Mouse (Mus musculus) skeletal muscle tissue, adult 2 months (tissue): ENCODE results near the gene Hpgd.
"Not testable (repeated sequence)": the region's sequence is repeated elsewhere in the genome, so short reads cannot be mapped to it uniquely, and the experiment has no call there.

Experiments used
- DNase-seq: peaks from one replicate; pipeline ENCODE4 v3.0.0-alpha.2; 2012; ENCODE audit warnings: low read depth, low spot score

Gene Hpgd

GRCm38 (mm10) chr8:56294373-56294877 lies at the start of gene Hpgd:
Gene Hpgd (plus strand): TSS chr8:56294585.
- DNase-seq: peak; percentile 28

- not testable (repeated sequence) for DNase-seq
These were observed 42.7 kb upstream of the Hpgd start for GRCm38 (mm10) chr8:56251728-56252127.

- DNase-seq: no peak
These were observed 42.1 kb upstream of the Hpgd start for GRCm38 (mm10) chr8:56252314-56252713.

DNA sequence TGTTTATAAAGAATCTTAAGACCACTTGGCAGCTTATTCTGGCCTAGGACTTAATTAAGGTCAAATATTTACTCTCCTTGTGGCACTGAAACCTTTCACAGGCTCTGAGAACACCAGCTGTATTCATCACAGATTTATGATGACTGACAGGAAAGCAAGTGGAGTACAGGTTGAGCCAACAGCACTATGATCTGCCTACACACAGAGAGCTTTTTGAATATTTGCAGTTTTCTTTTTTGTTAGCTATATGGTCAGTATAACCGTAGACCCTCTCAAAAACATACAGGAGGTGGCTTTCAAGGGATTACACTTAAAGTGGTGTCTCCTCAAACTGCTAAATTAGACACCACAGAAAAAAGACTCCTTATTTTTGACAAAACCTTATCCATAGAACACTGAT lies 33.2 kb upstream of the Hpgd start:
- no peak for DNase-seq

DNA sequence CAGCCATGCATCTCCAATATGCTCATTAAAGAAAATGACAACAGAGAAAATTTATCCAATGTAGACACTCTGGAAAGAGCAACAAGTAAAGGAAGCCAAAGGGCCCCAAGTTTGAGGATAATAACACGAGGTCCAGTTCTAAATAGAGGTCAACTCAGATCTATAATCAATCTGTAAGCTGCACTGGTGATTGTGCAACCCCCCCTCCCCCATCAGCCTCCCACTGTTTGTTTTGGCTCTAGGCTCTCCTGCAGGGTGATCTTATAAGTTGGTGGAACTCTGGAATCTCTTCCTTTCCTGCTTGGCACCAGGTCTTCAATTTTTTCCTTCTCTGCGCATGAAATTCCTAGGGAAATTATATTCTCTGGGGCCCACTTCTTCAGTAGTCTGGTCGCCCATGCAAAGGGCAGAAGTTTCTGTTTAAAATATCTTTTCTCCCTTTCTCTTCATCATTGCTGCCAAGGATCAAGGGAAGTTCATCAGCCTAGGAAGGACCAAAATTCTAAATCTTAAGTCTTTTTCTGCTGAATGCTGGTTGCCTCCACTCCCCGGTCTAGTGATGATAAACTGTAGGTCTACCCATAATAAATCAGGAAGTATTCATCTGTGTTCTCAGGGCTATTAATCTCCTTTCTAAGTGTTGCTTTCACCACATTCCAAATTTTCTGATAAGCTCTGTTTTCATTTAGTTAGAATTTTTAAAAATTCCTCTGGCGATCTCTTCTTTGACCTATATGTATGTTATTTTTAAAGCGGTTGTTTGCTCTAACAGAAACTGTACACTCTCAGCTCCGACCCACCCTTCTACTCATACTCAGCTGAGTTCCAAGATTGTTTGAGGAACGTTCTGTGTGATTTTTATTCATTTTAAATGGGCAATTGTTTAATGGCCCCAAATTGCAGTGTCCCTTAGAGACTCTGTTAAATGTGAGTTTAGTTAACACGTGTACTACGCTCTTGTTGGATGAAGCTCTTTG lies 24.4 kb upstream of the Hpgd start:
- no peak for DNase-seq

DNA sequence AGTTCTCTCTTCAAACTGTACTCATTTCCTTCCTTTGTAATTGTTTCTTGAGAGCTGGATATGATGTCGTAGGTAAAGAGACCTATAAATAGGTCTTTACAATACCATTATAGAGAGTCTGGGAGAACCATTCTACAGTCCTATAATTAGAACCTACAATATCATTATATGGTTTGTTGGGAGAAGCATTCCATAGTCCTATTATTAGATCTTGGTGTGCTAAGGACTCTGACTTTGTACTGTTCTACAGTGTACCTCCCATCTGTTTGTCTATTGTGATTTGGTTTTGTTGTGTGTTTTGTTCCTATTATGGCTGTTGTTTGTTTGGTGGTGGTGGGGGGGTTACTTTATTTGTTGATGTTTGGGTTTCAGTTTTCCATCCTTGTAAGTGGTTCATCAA lies 21.5 kb upstream of the Hpgd start:
- no peak for DNase-seq

- no peak for DNase-seq
These were observed 19.1 kb upstream of the Hpgd start for GRCm38 (mm10) chr8:56275316-56275715.

DNA sequence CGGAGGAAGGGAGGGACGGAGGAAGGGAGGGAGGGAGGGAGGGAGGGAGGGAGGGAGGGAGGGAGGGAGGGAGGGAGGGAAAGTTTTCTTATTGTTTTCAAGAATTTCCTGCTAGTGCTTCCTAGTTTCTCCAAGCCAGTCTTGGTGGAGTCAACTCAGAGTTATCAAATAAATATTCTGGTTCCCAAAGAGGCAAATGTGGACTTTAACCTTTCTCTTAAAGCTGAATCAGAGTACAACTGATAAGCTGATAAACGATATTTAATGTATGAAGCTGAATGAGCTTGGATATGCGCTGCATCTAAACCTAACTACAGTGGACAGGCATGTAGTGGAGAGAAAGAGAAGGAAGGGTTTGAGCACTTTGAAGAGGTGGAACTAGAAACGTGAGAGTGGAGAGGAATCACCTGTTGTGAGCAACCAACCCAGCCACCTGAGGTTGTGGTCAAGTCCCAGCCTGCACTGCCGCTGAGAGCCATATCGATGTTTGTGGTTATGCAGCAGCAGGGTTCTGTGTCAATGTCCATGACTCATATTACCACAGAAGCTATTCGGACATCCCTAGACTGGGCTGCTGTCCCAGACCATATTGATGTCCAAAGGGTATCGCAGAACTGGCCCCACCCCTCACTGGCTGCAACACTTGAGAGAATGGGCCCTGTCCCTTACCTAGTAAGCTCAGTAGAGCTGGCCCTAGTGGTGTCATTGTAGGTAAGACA lies 16.4 kb upstream of the Hpgd start:
- DNase-seq: no peak

DNA sequence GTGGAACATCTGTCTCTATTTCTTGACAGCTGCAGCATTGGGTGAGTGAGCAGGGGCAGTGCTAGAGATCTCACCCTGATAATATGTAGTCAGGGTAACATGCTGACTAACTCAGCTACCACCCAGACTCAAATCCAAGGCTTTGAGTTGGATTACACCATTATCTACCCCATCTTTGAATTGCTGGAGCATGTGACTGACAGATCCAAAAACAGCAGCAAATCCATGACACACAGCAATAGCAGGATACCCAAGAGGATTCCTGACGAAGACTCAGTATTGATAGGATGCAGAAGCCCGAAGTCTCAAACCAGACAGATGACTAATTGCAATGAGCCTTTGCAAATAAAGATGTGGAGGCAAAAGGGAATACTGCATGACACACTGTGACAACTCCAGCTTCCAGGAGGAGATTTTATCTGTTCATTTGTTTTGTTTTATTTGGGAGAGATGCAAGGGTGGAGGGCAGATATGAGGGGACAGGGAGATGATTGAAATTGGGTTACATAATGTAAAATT lies 15.8 kb upstream of the Hpgd start:
- no peak for DNase-seq

GRCm38 (mm10) chr8:56283936-56284335 lies 10.4 kb upstream of the Hpgd start:
- DNase-seq: no peak

DNA sequence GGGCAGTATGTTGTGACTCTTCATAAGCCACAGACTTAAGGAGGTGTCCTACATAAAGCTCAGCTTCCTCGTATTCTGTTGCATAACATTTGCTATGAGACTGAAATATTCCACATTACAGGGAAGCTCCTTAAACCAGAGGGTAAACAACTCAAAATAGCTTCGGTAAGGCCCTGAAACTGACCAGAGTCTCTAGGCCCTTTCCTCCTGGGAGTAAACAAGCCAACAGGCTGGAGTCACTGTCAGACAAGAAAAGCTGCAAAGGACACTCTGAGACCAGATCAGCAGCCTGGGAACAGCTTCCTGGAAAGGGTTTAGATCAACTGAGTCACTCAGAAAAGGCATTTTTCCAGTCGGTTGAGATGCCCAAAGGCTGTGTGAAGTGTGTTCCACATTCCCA lies 9.4 kb upstream of the Hpgd start:
- DNase-seq: peak; percentile 27

GRCm38 (mm10) chr8:56286717-56287116 lies 7.7 kb upstream of the Hpgd start:
- DNase-seq: no peak

DNA sequence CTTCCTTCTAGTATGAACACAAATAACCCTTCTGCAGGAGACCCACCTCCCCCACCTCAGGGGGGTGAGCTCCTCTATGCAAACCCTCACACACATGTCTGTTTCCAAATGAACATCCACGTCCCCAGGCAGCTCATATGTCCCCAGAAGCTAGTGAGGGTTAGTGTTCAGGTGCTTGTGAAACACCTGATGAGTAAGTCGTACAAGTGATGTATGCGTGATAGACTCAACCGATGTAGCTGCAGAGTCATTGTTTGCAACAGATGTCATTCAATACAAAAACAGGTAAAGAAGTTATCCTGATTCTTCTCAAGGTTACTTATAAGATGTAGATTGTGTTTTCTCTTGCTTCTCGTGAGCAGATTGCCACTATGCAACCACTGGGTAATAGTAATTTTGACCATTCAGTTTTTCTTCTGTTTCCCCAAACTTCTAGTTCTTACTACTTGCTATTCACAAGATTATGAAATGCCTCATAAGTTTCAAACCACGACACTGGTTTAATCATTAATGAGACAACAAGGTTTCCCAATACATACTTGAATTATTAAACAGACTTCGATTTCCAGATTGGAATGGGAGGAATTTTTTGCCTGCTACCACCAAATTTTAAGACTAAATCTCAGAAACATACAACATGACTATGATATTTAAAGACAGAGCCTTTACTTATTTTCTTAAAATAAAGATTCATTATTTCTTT lies 6.9 kb upstream of the Hpgd start:
- no peak for DNase-seq

GRCm38 (mm10) chr8:56292318-56292717 lies 2.1 kb upstream of the Hpgd start:
- DNase-seq: no peak

DNA sequence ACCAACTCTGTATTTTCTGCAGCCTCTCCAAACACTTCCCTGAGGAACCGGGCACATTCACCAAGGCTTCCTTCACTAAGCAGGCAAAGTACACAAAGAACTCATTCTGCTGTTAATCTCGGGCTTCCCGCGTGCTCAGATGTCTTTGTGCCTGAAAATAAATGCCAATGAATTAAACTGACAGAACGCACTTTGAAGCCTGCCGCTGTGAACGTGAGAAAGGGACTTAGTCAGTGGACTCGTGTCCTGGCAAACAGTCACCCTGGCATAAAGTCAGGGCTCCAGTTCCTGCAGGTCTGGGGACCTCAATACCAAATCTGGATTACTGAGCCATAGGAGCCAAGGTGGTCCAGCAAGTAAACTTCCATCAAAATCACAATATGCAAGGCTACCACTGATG lies 905 bp upstream of the Hpgd start:
- peak; percentile 18 for DNase-seq

DNA sequence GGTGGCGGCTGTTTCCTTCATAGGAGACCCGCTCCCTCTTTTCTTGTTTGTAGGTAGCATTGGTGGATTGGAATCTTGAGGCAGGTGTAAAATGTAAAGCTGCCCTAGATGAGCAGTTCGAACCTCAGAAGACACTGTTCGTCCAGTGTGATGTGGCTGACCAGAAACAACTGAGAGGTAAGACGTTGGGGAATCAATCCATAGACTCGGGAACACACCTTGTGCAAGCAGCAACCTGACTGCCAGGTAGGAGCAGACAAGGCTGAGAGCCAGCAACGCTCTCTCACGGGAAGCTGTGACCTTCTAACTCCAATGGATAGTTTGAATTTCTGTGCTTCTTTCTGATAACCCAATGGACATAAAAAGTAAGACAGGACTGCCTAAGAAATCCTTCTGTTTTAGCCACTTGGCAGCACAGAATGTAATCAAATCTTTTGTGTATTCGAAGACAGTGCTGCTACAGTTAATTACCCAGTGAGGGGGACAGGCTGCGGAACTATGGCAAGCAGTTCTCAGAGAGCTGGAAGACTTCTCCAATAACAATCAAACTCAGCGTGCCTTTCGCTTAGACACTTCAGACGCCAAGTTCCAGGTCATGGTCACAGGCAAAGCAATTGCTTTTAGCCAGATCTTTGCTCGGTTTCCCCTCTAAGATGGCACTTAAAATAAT lies 636 bp downstream of the Hpgd start:
- no peak for DNase-seq

DNA sequence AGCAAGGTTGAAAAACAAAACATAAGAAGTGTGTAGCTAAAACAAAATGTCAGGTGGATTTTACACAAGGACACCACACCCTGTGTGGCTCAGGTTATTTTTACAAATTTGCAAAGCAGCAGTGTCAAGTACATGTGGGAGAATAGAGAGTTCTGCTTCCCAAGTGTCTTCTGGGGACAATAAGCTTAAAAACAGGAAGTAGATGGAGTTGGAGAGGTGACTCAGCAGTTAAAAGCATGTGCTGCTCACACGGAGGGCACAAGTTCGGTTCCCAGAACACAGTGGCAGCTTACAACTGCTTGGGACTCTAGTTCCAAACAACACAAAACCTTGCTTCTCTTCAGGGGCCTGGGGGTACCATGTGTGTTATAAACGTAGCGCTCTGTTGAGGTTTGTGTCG lies 5.0 kb downstream of the Hpgd start:
- no peak for DNase-seq

DNA sequence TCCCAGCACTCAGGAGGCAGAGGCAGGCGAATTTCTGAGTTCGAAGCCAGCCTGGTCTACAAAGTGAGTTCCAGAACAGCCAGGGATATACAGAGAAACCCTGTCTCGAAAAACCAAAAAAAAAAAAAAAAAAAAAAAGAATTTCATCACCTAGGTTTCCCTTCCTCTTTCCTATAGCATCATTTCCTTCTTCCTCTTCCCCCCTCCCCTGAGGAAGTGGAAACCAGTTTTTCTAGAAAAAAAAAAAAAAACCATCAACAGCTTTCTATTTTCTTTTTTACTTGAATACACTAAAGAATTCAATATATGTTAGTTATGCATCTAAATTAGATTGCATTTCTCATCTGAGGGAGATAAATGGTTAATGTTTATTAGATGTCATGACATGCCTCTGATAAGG lies 6.9 kb downstream of the Hpgd start:
- DNase-seq: not testable (repeated sequence)

GRCm38 (mm10) chr8:56304595-56304994 lies 10.2 kb downstream of the Hpgd start:
- no peak for DNase-seq

- DNase-seq: peak; percentile 15
These were observed 19.2 kb downstream of the Hpgd start for GRCm38 (mm10) chr8:56313622-56314021.

GRCm38 (mm10) chr8:56315189-56315588 lies 20.8 kb downstream of the Hpgd start:
- DNase-seq: no peak
